Mouse (Mus musculus): ENCODE measurements around the gene Eif1ad. TPM values are rescaled to one million over a fixed set of nuclear protein-coding genes. Genes with fewer than 3 reads are reported as not detected.
"Not testable (repeated sequence)": the region's sequence is repeated elsewhere in the genome, so short reads cannot be mapped to it uniquely, and the experiment has no call there.

Gene Eif1ad
- total RNA-seq (2021) = 10 to 100 TPM; 20.5 to 24.2 TPM

DNA sequence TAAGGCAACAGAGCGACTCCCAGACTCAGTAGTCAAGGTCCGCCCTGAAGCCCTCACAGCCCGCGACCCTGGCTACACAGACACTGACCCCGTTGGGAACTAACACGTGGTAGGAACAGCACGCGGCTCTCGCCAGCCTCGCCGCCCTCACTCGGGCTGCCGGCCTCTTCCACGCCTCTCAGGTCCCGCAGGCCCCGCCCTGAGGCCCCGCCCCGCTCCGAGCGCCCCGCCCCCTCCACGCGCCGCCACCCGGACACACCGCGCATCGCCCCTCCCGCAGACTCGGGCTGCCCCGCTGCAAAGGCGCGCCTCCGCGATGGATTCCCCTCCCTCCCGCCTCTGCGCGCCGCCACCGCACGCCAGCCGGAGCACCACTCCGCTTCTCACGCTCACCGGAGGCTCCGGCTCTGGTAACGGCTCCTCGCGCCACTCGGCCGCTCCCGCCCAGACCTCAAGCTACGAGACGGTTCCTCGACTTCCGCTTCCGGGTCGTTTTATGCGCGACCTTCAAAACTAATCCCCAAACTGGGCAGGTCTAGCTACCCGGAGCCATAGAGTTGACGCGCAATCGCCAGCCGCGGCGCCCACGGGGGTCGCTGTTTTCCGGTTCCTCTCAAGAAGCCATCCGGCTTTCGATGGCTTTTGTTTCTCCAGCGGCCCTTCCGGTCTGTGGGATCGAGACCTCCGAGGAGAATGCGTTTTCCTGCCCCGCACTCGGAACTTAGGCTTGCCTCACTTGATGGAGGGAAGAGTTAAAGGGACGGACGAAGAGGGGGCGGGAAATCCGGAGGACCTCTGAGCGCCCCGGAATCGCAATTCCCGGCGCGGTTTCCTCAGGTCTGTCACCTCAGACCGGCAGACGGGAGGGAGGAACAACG, at the start of gene Eif1ad:
TSS of gene Eif1ad (plus strand) at position 567 of the 878 bp plus-strand sequence.
- intact Hi-C loops (cut with DNase I) = loop anchor here (1.0 to 5.0 kb wide), 2 partner anchors 22 to 69 kb away; partner anchors contain the start of genes Gal3st3, Sart1 and Sf3b2
- DNase-seq (ENCODE audit: low spot score in 2 of 2) = peak; percentile 97

GRCm38 (mm10) chr19:5323801-5324200, 42.7 kb upstream of the Eif1ad start:
- intact Hi-C loops (cut with DNase I) = no loop called here
- no peak for DNase-seq (ENCODE audit: low spot score in 2 of 2)

- DNase-seq (ENCODE audit: low spot score in 2 of 2) = no peak
- intact Hi-C loops (cut with DNase I) = no loop called here
These were observed 38.6 kb upstream of the Eif1ad start for GRCm38 (mm10) chr19:5327970-5328369.

DNA sequence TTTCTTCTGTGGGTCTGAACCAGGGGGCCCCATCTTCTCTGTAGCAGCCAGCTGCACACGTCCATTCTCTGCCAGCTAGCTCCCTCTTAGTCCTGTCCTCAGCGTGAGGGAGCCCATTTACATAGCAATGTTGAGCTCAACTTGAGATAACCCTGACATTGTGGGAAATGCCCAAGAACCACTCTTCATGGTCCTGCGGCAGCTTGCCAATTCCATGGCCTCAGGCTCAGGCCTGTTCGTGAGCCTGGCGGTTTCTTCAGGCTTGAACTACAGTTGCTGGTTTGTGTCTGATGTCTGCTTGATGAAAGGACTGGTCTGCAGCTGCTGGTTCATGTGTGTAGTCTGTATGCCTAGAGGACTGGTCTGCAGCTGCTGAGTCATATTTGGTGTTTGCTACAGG, 31.8 kb upstream of the Eif1ad start:
- no peak for DNase-seq (ENCODE audit: low spot score in 2 of 2)
- intact Hi-C loops (cut with DNase I) = no loop called here

- intact Hi-C loops (cut with DNase I) = no loop called here
- DNase-seq (ENCODE audit: low spot score in 2 of 2) = no peak
These were observed 31.1 kb upstream of the Eif1ad start, which contains the start of gene Catsper1 for GRCm38 (mm10) chr19:5335441-5335840. Gene Catsper1 (plus strand): TSS chr19:5335741.

DNA sequence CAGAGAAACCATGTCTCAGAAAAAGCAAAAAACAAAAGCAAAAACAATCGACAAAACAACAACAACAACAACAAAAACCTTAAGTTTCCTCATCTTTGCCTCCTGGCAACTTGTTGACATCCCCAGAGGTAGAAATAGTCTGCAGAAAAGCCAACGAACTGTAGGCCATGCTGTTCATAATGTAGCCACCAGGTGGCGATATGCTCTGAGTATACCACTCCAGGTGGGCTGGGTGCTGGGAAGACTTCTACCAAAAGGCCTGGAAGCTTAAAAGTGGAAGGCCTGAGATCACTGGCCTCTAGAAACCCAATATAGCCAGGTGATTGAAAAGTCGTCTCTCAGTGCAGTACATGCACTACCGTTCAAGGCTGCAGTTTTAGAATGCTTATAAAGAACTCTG, 28.6 kb upstream of the Eif1ad start:
- intact Hi-C loops (cut with DNase I) = no loop called here

GRCm38 (mm10) chr19:5341360-5341759, 25.2 kb upstream of the Eif1ad start:
- intact Hi-C loops (cut with DNase I) = no loop called here
- DNase-seq (ENCODE audit: low spot score in 2 of 2) = no peak

More for the DNA sequence above, 28.6 kb upstream of the Eif1ad start:
- peak; percentile 54 to 74 for DNase-seq (ENCODE audit: low spot score in 2 of 2)

- DNase-seq (ENCODE audit: low spot score in 2 of 2) = no peak
- intact Hi-C loops (cut with DNase I) = no loop called here
These were observed 21.0 kb upstream of the Eif1ad start for GRCm38 (mm10) chr19:5345297-5346131.

DNA sequence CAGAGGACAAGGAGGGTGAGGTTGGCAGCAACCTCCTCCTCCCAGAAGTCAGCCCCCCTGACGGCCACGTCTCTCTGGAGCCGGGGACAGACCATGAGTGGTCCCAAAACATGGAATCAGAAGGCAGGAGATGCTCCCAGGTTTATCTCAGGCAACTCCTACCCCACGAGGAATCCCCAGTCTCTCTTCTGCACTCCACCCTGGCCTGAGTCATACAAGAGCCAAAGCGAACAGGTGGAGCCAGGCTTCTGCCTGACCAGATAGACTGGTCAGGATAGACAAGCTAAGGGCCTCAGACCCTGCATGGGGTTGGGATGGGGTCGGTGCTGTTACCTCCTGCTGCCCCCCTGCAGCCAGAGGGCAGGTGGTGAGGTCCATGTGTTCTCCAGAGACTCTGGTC, 18.5 kb upstream of the Eif1ad start:
- intact Hi-C loops (cut with DNase I) = no loop called here
- no peak for DNase-seq (ENCODE audit: low spot score in 2 of 2)

GRCm38 (mm10) chr19:5348526-5349501, 17.7 kb upstream of the Eif1ad start:
- peak; percentile 40 to 49 for DNase-seq (ENCODE audit: low spot score in 2 of 2)
- intact Hi-C loops (cut with DNase I) = no loop called here

DNA sequence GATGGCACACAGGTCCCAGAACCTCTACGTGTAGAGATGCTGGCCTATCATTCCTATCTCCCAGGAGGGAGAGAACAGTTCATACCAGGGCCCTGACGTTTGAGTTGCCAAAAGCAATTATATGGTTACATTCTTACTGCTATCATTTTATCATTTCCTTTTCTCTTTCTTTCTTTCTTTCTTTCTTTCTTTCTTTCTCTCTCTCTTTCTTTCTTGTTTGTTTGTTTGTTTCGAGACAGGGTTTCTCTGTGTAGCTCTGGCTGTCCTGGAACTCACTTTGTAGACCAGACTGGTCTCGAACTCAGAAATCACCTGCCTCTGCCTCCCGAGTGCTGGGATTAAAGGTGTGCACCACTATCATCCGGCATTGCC, 17.1 kb upstream of the Eif1ad start, which contains the start of gene Cst6:
TSS of gene Cst6 (minus strand) at position 73 of the 372 bp plus-strand sequence.
- intact Hi-C loops (cut with DNase I); DNase-seq (ENCODE audit: low spot score in 2 of 2): not testable (repeated sequence)

- intact Hi-C loops (cut with DNase I) = no loop called here
- DNase-seq (ENCODE audit: low spot score in 2 of 2) = no peak
These were observed 12.9 kb upstream of the Eif1ad start for GRCm38 (mm10) chr19:5353609-5354008.

DNA sequence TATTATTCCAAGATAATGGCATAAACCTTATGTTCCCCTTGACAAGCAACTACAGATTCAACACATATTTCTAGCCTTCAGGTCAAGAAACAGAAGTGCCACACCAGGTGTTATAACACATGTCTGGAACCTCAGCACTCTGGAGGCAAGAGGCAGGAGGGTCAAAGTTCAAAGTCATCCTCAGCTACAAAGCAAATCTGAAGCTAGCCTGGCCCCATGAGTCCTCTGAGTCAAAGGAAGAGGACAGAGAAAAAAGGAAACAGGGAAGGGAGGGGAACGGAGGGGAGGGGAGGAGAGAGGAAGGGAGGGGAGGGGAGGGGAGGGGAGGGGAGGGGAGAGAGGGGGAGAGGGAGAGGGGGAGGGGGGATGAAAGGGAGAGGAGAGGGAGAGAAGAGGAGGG, 10.5 kb upstream of the Eif1ad start:
- DNase-seq (ENCODE audit: low spot score in 2 of 2) = no peak
- intact Hi-C loops (cut with DNase I) = no loop called here

- no peak for DNase-seq (ENCODE audit: low spot score in 2 of 2)
- intact Hi-C loops (cut with DNase I) = no loop called here
These were observed 4.4 kb upstream of the Eif1ad start for GRCm38 (mm10) chr19:5362186-5362585.

DNA sequence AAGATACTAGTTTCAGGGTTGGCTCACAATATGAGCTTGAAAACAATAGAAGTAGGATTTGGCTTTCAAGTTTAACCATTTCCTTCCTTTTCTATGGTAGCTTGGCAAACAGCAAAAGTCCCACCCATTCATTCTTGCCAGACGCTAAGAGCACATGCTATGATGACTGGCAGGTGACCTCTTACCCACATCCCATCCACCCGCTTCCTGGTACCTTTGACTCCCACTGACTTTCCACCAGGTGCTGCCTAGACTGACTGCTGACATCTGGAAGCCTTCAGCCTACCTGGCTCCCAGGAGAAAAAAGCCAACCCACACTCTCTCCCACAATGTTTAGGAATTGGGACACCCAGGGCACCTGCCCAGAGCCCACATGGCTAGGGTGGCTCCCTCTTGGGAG, 2.4 kb upstream of the Eif1ad start:
- intact Hi-C loops (cut with DNase I) = no loop called here
- DNase-seq (ENCODE audit: low spot score in 2 of 2) = no peak

GRCm38 (mm10) chr19:5365751-5366150, 790 bp upstream of the Eif1ad start:
- intact Hi-C loops (cut with DNase I) = loop anchor here (1.0 to 5.0 kb wide), 2 partner anchors 23 to 68 kb away; partner anchors contain the start of genes Gal3st3, Sart1 and Sf3b2
- DNase-seq (ENCODE audit: low spot score in 2 of 2) = no peak

- no peak for DNase-seq (ENCODE audit: low spot score in 2 of 2)
- intact Hi-C loops (cut with DNase I) = loop anchor here (5.0 kb wide), 1 partner anchor 70 kb away; the partner anchor contains the start of genes Gal3st3 and Sf3b2
These were observed 465 bp downstream of the Eif1ad start, which contains the start of gene Banf1 for GRCm38 (mm10) chr19:5367053-5367359. Gene Banf1 (minus strand): TSS chr19:5367168.

GRCm38 (mm10) chr19:5367455-5367854, 914 bp downstream of the Eif1ad start:
- intact Hi-C loops (cut with DNase I) = loop anchor here (5.0 kb wide), 1 partner anchor 70 kb away; the partner anchor contains the start of genes Gal3st3 and Sf3b2

GRCm38 (mm10) chr19:5370932-5371331, 4.4 kb downstream of the Eif1ad start:
- intact Hi-C loops (cut with DNase I) = no loop called here
- DNase-seq (ENCODE audit: low spot score in 2 of 2) = no peak

More at GRCm38 (mm10) chr19:5367455-5367854, 914 bp downstream of the Eif1ad start:
- no peak for DNase-seq (ENCODE audit: low spot score in 2 of 2)

Measured in left cerebral cortex, postnatal 36 days (tissue).